Mouse (Mus musculus): ENCODE measurements at regions not wholly inside any gene's neighbourhood (a gene's known extent, or its start where the extent isn't known, plus 50 kb on each side); places are given as distances from the start of the nearest gene placed in this dataset.

GRCm38 (mm10) chr10:68904337-68904736 is 180.9 kb downstream of the Tmem26 start:
- TF ChIP-seq CTCF (IDR thresholded peaks at IDR 0.05; ENCODE audit: extremely low read depth, insufficient read length, insufficient replicate concordance, low read depth, low read length) (no peak), POLR2A (IDR thresholded peaks at IDR 0.05; ENCODE audit: low read depth, low read length) (no peak)
